Mouse (Mus musculus): Measurements from ENCODE around the gene Cpm.
A peak's percentile ranks its signal among the peaks of the same experiment; 100 is the strongest.

Cpm gene

GRCm38 (mm10) chr10:117677494-117678236 is 48.4 kb downstream of the Cpm start:
- no peak for DNase-seq

- DNase-seq, result no peak
Observed at GRCm38 (mm10) chr10:117678357-117678756, 49.1 kb downstream of the Cpm start.

GRCm38 (mm10) chr10:117679029-117679686 is 49.9 kb downstream of the Cpm start:
- DNase-seq, result no peak

- DNase-seq, result no peak
Observed at GRCm38 (mm10) chr10:117679963-117680473, 50.7 kb downstream of the Cpm start.

- no peak for DNase-seq
Observed at GRCm38 (mm10) chr10:117680868-117681513, 51.7 kb downstream of the Cpm start.

- DNase-seq, result no peak
Observed at GRCm38 (mm10) chr10:117681543-117681942, 52.2 kb downstream of the Cpm start.

GRCm38 (mm10) chr10:117681999-117682857 is 52.9 kb downstream of the Cpm start:
- peak; percentile 21 for DNase-seq

GRCm38 (mm10) chr10:117682858-117683733 is 53.8 kb downstream of the Cpm start:
- no peak for DNase-seq

GRCm38 (mm10) chr10:117683734-117684037 is 54.4 kb downstream of the Cpm start:
- DNase-seq, result no peak

- DNase-seq, result no peak
Observed at GRCm38 (mm10) chr10:117684298-117685170, 55.2 kb downstream of the Cpm start.

- no peak for DNase-seq
Observed at GRCm38 (mm10) chr10:117685171-117685848, 56.0 kb downstream of the Cpm start.

GRCm38 (mm10) chr10:117685849-117686591 is 56.7 kb downstream of the Cpm start:
- DNase-seq, result no peak

- no peak for DNase-seq
Observed at GRCm38 (mm10) chr10:117687018-117687417, 57.7 kb downstream of the Cpm start.

- no peak for DNase-seq
Observed at GRCm38 (mm10) chr10:117687577-117687976, 58.3 kb downstream of the Cpm start.

- no peak for DNase-seq
Observed at GRCm38 (mm10) chr10:117688204-117689151, 59.2 kb downstream of the Cpm start.

- no peak for DNase-seq
Observed at GRCm38 (mm10) chr10:117689297-117690100, 60.2 kb downstream of the Cpm start.

GRCm38 (mm10) chr10:117690101-117690352 is 60.7 kb downstream of the Cpm start:
- no peak for DNase-seq
